Mouse (Mus musculus): Measurements from ENCODE around the gene Slc17a8. TPM values are rescaled to one million over a fixed set of nuclear protein-coding genes. Genes with fewer than 3 reads are reported as not detected.

The Slc17a8 gene
- total and polyA plus RNA-seq, 2 experiments from 2014 or later = 0.93 to 1.9 TPM

- TF ChIP-seq CTCF (IDR thresholded peaks at IDR 0.05) = no peak
- ATAC-seq (ENCODE audit: low FRiP score) = no peak
- H3K27ac ChIP-seq (ENCODE audit: low read depth, low read length) = no peak overlapping the region
- H3K9me3 ChIP-seq (ENCODE audit: low read length) = no peaks in the 10 kb centered on the region
- no peaks in the 10 kb centered on the region for H3K4me1 ChIP-seq (ENCODE audit: insufficient read depth, low read length)
- no peak overlapping the region for H3K4me2 ChIP-seq (ENCODE audit: low read depth, low read length, poor library complexity, severe bottlenecking)
- H3K9ac ChIP-seq (replicated peaks; ENCODE audit: low read length, poor library complexity, severe bottlenecking) = no peak overlapping the region
- WGBS = 79% methylated on average over 5 of the region's 5 CpGs
- no peaks in the 10 kb centered on the region for H3K27me3 ChIP-seq (ENCODE audit: insufficient read depth, low read length)
- no peaks in the 10 kb centered on the region for H3K36me3 ChIP-seq (ENCODE audit: insufficient read depth, low read length)
- H3K4me3 ChIP-seq (ENCODE audit: low read depth, low read length) = no peak overlapping the region
- DNase-seq (ENCODE audit: low spot score) = no peak
Measured at GRCm38 (mm10) chr10:89553015-89553414, 68.0 kb downstream of the Slc17a8 start.

DNA sequence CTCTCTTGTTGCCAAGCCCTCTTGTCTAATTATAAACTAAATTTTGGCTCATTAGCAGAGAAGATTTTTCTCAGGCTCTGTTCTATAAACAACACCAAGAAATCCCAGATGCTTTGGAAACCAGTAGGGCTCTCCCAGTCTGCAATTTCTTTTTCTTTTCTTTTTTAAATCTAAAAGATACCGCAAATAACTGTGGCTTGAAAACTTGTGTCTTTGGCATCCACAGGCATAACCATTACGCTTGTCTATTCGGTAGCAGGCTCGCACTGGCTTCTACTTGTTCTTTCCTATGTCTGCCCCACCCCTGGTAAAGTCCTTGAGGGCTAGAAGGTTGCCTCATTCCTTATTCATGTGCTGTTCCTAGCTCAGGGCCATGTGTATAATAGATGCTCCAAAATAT, 69.4 kb downstream of the Slc17a8 start:
- TF ChIP-seq CTCF (IDR thresholded peaks at IDR 0.05) = no peak
- Histone ChIP-seq H3K27me3 (ENCODE audit: insufficient read depth, low read length) (no peaks in the 10 kb centered on the region), H3K4me2 (ENCODE audit: low read depth, low read length, poor library complexity, severe bottlenecking) (no peak overlapping the region), H3K9ac (replicated peaks; ENCODE audit: low read length, poor library complexity, severe bottlenecking) (no peak overlapping the region), H3K4me1 (ENCODE audit: insufficient read depth, low read length) (no peaks in the 10 kb centered on the region), H3K36me3 (ENCODE audit: insufficient read depth, low read length) (no peaks in the 10 kb centered on the region), H3K4me3 (ENCODE audit: low read depth, low read length) (no peak overlapping the region), H3K9me3 (ENCODE audit: low read length) (no peaks in the 10 kb centered on the region), H3K27ac (ENCODE audit: low read depth, low read length) (no peak overlapping the region)
- ATAC-seq (ENCODE audit: low FRiP score) = no peak
- DNase-seq (ENCODE audit: low spot score) = no peak
- WGBS = 82% methylated on average over 4 of the region's 4 CpGs

- no peaks in the 10 kb centered on the region for H3K4me1 ChIP-seq (ENCODE audit: insufficient read depth, low read length)
- 59% methylated on average over 6 of the region's 6 CpGs for WGBS
- H3K36me3 ChIP-seq (ENCODE audit: insufficient read depth, low read length) = no peaks in the 10 kb centered on the region
- DNase-seq (ENCODE audit: low spot score) (peak; percentile 42), ATAC-seq (ENCODE audit: low FRiP score) (no peak)
- H3K27me3 ChIP-seq (ENCODE audit: insufficient read depth, low read length) = no peaks in the 10 kb centered on the region
- TF ChIP-seq CTCF (IDR thresholded peaks at IDR 0.05) = no peak
- H3K27ac ChIP-seq (ENCODE audit: low read depth, low read length) = no peak overlapping the region
- no peaks in the 10 kb centered on the region for H3K9me3 ChIP-seq (ENCODE audit: low read length)
- H3K9ac ChIP-seq (replicated peaks; ENCODE audit: low read length, poor library complexity, severe bottlenecking) = no peak overlapping the region
- H3K4me3 ChIP-seq (ENCODE audit: low read depth, low read length) = no peak overlapping the region
- no peak overlapping the region for H3K4me2 ChIP-seq (ENCODE audit: low read depth, low read length, poor library complexity, severe bottlenecking)
Measured at GRCm38 (mm10) chr10:89548028-89548427, 73.0 kb downstream of the Slc17a8 start.

GRCm38 (mm10) chr10:89546989-89547388, 74.1 kb downstream of the Slc17a8 start:
- H3K9ac ChIP-seq (replicated peaks; ENCODE audit: low read length, poor library complexity, severe bottlenecking) = no peak overlapping the region
- WGBS = 84% methylated on average over 2 of the region's 2 CpGs
- no peak for TF ChIP-seq CTCF (IDR thresholded peaks at IDR 0.05)
- H3K4me3 ChIP-seq (ENCODE audit: low read depth, low read length) = no peak overlapping the region
- no peak for ATAC-seq (ENCODE audit: low FRiP score)
- no peaks in the 10 kb centered on the region for H3K36me3 ChIP-seq (ENCODE audit: insufficient read depth, low read length)
- H3K27ac ChIP-seq (ENCODE audit: low read depth, low read length) = no peak overlapping the region
- no peaks in the 10 kb centered on the region for H3K27me3 ChIP-seq (ENCODE audit: insufficient read depth, low read length)
- H3K9me3 ChIP-seq (ENCODE audit: low read length) = no peaks in the 10 kb centered on the region
- H3K4me2 ChIP-seq (ENCODE audit: low read depth, low read length, poor library complexity, severe bottlenecking) = no peak overlapping the region
- H3K4me1 ChIP-seq (ENCODE audit: insufficient read depth, low read length) = no peaks in the 10 kb centered on the region
- DNase-seq (ENCODE audit: low spot score) = no peak

DNA sequence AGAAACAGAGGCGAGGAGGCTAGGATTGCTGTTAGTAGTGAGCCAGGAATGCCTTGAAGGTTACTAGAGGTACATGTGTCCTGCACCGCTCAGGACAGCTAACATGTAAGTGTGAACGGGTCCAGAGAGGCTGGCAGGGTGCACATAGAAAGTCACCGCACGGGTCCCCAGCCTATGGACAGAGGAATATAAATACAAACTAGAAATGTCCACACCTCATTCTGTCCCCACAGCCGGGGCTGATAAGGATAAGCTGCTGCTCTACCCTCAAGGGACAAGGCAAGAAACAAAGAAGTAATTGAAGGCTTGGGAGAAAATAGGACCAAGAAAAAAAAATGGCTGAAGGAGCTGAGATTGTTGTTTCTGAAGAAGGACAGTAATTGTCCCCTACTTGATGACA, 77.2 kb downstream of the Slc17a8 start:
- Histone ChIP-seq H3K27ac (ENCODE audit: low read depth, low read length) (no peak overlapping the region), H3K9me3 (ENCODE audit: low read length) (no peaks in the 10 kb centered on the region), H3K4me1 (ENCODE audit: insufficient read depth, low read length) (no peaks in the 10 kb centered on the region), H3K4me3 (ENCODE audit: low read depth, low read length) (no peak overlapping the region), H3K9ac (replicated peaks; ENCODE audit: low read length, poor library complexity, severe bottlenecking) (no peak overlapping the region), H3K36me3 (ENCODE audit: insufficient read depth, low read length) (no peaks in the 10 kb centered on the region), H3K27me3 (ENCODE audit: insufficient read depth, low read length) (no peaks in the 10 kb centered on the region), H3K4me2 (ENCODE audit: low read depth, low read length, poor library complexity, severe bottlenecking) (no peak overlapping the region)
- DNase-seq (ENCODE audit: low spot score) (no peak), ATAC-seq (ENCODE audit: low FRiP score) (no peak)
- no peak for TF ChIP-seq CTCF (IDR thresholded peaks at IDR 0.05)
- 79% methylated on average over 6 of the region's 6 CpGs for WGBS

DNA sequence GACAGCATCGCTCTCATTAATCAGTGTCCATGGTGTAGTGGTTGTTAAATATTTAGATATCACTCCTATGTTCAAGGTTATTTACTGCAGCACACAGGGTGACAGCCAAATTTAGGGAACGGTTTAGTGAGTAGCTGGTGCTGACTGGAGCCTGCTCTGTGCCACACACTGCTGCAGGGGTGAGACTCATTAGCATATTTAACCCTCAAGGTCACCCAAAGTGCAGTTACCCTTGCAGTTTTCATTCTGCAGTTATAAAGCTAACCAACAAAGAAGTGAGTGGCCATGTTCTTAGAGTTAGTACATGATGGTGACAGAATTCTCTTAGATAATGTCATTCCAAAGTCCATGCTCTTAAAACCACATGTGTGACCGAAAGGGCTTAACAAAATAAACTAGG, 78.7 kb downstream of the Slc17a8 start:
- TF ChIP-seq CTCF (IDR thresholded peaks at IDR 0.05) = no peak
- Histone ChIP-seq H3K27ac (ENCODE audit: low read depth, low read length) (no peak overlapping the region), H3K4me2 (ENCODE audit: low read depth, low read length, poor library complexity, severe bottlenecking) (no peak overlapping the region), H3K9me3 (ENCODE audit: low read length) (no peaks in the 10 kb centered on the region), H3K4me1 (ENCODE audit: insufficient read depth, low read length) (no peaks in the 10 kb centered on the region), H3K4me3 (ENCODE audit: low read depth, low read length) (no peak overlapping the region), H3K9ac (replicated peaks; ENCODE audit: low read length, poor library complexity, severe bottlenecking) (no peak overlapping the region), H3K36me3 (ENCODE audit: insufficient read depth, low read length) (no peaks in the 10 kb centered on the region), H3K27me3 (ENCODE audit: insufficient read depth, low read length) (no peaks in the 10 kb centered on the region)
- WGBS = 94% methylated on average over 3 of the region's 3 CpGs
- ATAC-seq (ENCODE audit: low FRiP score) (no peak), DNase-seq (ENCODE audit: low spot score) (no peak)

Measured in midbrain, postnatal 0 days (tissue).